In genomic region chr2:104470536-104470935, GRCm38 (mm10) we compare ENCODE assay signal across 21 mouse cellular contexts. TPM values are rescaled to one million over a fixed set of nuclear protein-coding genes. Genes with fewer than 3 reads are reported as not detected.
DNase-seq lines count a peak whose midpoint lies in the region; ATAC-seq and TF ChIP-seq lines count a peak whose summit lies in the region.
"Had no signal": no experiment of that assay in that cellular context is flagged by ENCODE, and none has a peak within 500 bp of the region (broad histone marks: within the 10 kb centered on the region; RNA-seq: fewer than 3 reads in every experiment).

No protein-coding gene starts in this region.

- TF ChIP-seq CTCF in heart, postnatal 0 days (IDR thresholded peaks at IDR 0.05; ENCODE audit: low read depth): no peak

- H3K36me3 ChIP-seq in heart, embryonic 13.5 days: peaks cover 17% of the 10 kb centered on the region
- H3K36me3 ChIP-seq in heart, postnatal 0 days (replicated peaks; ENCODE audit: control insufficient read depth, insufficient read depth, low read length): peaks cover 11% of the 10 kb centered on the region; the same call in 1 of the 2 replicates
- H3K36me3 ChIP-seq in heart, embryonic 11.5 days (ENCODE audit: control insufficient read depth, insufficient read depth, low read length): no peaks in the 10 kb centered on the region
- H3K36me3 ChIP-seq: intestine, embryonic 15.5 days had no signal

- H3K27ac ChIP-seq in heart, embryonic 13.5 days (replicated peaks): peak overlapping the region; percentile 96
- peak overlapping the region; percentile 96 for H3K27ac ChIP-seq in heart, postnatal 0 days (ENCODE audit: low read depth)
- H3K27ac ChIP-seq in heart, embryonic 11.5 days (ENCODE audit: low read depth, low read length): no peak overlapping the region
- H3K27ac ChIP-seq: embryonic facial prominence, embryonic 15.5 days; forebrain, embryonic 10.5 days; hindbrain, embryonic 10.5 days; hindbrain, embryonic 14.5 days; intestine, embryonic 15.5 days had no signal

- H3K4me2 ChIP-seq in heart, embryonic 13.5 days: 0 out of 2 replicates have a peak overlapping the region, but pooled peaks have one; percentile 13
- peak overlapping the region; percentile 47; the same call in 1 of the 2 replicates for H3K4me2 ChIP-seq in heart, postnatal 0 days (ENCODE audit: low read depth, low read length)
- H3K4me2 ChIP-seq in heart, embryonic 11.5 days: no peak overlapping the region
- H3K4me2 ChIP-seq: embryonic facial prominence, embryonic 15.5 days; hindbrain, embryonic 14.5 days; intestine, embryonic 15.5 days had no signal

- intact Hi-C loops in heart, postnatal 10 days (cut with DNase I): no loop called here

- ATAC-seq in heart, embryonic 13.5 days (ENCODE audit: extremely low read depth, insufficient number of reproducible peaks, low FRiP score, low TSS enrichment): no peak
- no peak for ATAC-seq in heart, postnatal 0 days (ENCODE audit: insufficient read depth, low read depth)
- ATAC-seq in heart, embryonic 11.5 days (replicated peaks; ENCODE audit: insufficient number of reproducible peaks, low FRiP score, low TSS enrichment): no peak
- ATAC-seq: forebrain, embryonic 14.5 days; intestine, embryonic 15.5 days had no signal

- H3K4me1 ChIP-seq in heart, embryonic 13.5 days: peaks cover 75% of the 10 kb centered on the region
- peaks cover 28% of the 10 kb centered on the region for H3K4me1 ChIP-seq in heart, postnatal 0 days (ENCODE audit: control insufficient read depth, insufficient read depth)
- H3K4me1 ChIP-seq in heart, embryonic 11.5 days (ENCODE audit: control insufficient read depth, insufficient read depth, low read length): peaks cover 32% of the 10 kb centered on the region
- H3K4me1 ChIP-seq: embryonic facial prominence, embryonic 15.5 days; forebrain, embryonic 10.5 days; hindbrain, embryonic 10.5 days had no signal

- H3K9ac ChIP-seq in heart, embryonic 13.5 days: peak overlapping the region; percentile 62
- H3K9ac ChIP-seq in heart, postnatal 0 days (replicated peaks; ENCODE audit: low read depth, low read length): peak overlapping the region; percentile 59
- H3K9ac ChIP-seq in heart, embryonic 11.5 days (ENCODE audit: low read depth, low read length): no peak overlapping the region
- H3K9ac ChIP-seq: embryonic facial prominence, embryonic 15.5 days; hindbrain, embryonic 14.5 days; intestine, embryonic 15.5 days had no signal

- no peak overlapping the region for H3K4me3 ChIP-seq in heart, embryonic 13.5 days
- H3K4me3 ChIP-seq in heart, postnatal 0 days (ENCODE audit: low read depth, low read length): no peak overlapping the region
- no peak overlapping the region for H3K4me3 ChIP-seq in heart, embryonic 11.5 days (ENCODE audit: low read depth, low read length)
- H3K4me3 ChIP-seq: embryonic facial prominence, embryonic 15.5 days; erythroblast, embryonic 14.5 days; forebrain, embryonic 10.5 days; hindbrain, embryonic 10.5 days; intestine, embryonic 15.5 days had no signal

- H3K27me3 ChIP-seq in heart, embryonic 13.5 days (replicated peaks): no peaks in the 10 kb centered on the region
- no peaks in the 10 kb centered on the region for H3K27me3 ChIP-seq in heart, postnatal 0 days (ENCODE audit: control insufficient read depth, insufficient read depth, low read length)
- H3K27me3 ChIP-seq in heart, embryonic 11.5 days (ENCODE audit: control insufficient read depth, insufficient read depth, low read length): no peaks in the 10 kb centered on the region
- H3K27me3 ChIP-seq: embryonic facial prominence, embryonic 15.5 days; intestine, embryonic 15.5 days had no signal

- DNase-seq in heart, adult 11 months: peak; percentile 45
- no peak for DNase-seq in heart, postnatal 10 days
- no peak for DNase-seq in heart, postnatal 4 days
- DNase-seq in heart, postnatal 0 days (ENCODE audit: low spot score): no peak
- DNase-seq: adrenal gland, postnatal 10 days; cerebellum, adult 11 months; cerebellum, adult 8-10 months; cerebellum, postnatal 14 days; embryo, embryonic 11 days; gastrocnemius, postnatal 10 days; kidney, adult 18-20 months had no signal

- no peak for TF ChIP-seq EP300 in heart, postnatal 0 days (IDR thresholded peaks at IDR 0.05; ENCODE audit: low read depth)

- 81% methylated on average over 6 of the region's 6 CpGs for WGBS in heart, embryonic 13.5 days
- 62% methylated on average over 6 of the region's 6 CpGs for whole genome bisulfite sequencing in heart, postnatal 0 days
- 92% methylated on average over 6 of the region's 6 CpGs for WGBS in heart, embryonic 11.5 days (ENCODE audit: insufficient replicate concordance)

- no peaks in the 10 kb centered on the region for H3K9me3 ChIP-seq in heart, embryonic 13.5 days
- H3K9me3 ChIP-seq in heart, postnatal 0 days (replicated peaks; ENCODE audit: control insufficient read depth, low read length): no peaks in the 10 kb centered on the region
- no peaks in the 10 kb centered on the region for H3K9me3 ChIP-seq in heart, embryonic 11.5 days (replicated peaks; ENCODE audit: control insufficient read depth, low read length)
- H3K9me3 ChIP-seq: embryonic facial prominence, embryonic 15.5 days; forebrain, embryonic 10.5 days; hindbrain, embryonic 10.5 days; intestine, embryonic 15.5 days had no signal

RNA-seq across cellular contexts. Expression of gene Hipk3, which starts 23.7 kb away (rescaled TPM):
- total RNA-seq in heart, postnatal 10 days (2021): 100 to 1,000 TPM; 194 to 211 TPM
- 29.9 and 30.6 TPM in 2 replicates for polyA plus RNA-seq in heart, embryonic 13.5 days (2015; fragmentation: Nextera tagmentation; extraction: Ambion mirVana)
- total RNA-seq in heart, postnatal 4 days (2021): 100 to 1,000 TPM; 221 to 237 TPM
- total RNA-seq in heart, postnatal 0 days (2014; rRNA removed; ENCODE audit: low replicate concordance): 209 and 213 TPM in 2 replicates
- polyA plus RNA-seq in heart, postnatal 0 days (2015; fragmentation: Nextera tagmentation; extraction: Ambion mirVana): 26.3 and 29.7 TPM in 2 replicates
- polyA plus RNA-seq in heart, embryonic 11.5 days (2014; fragmentation: Nextera tagmentation; extraction: Ambion mirVana): 48.1 and 61.9 TPM in 2 replicates

RNA-seq across cellular contexts. Expression of gene D430041D05Rik, which starts 59.7 kb away (rescaled TPM):
- under 1 TPM; 0.12 to 0.24 TPM for total RNA-seq in heart, postnatal 10 days (2021)
- 0.06 and 0.15 TPM in 2 replicates for polyA plus RNA-seq in heart, embryonic 13.5 days (2015; fragmentation: Nextera tagmentation; extraction: Ambion mirVana)
- under 1 TPM; 0.11 to 0.19 TPM for total RNA-seq in heart, postnatal 4 days (2021)
- not detected in 2 replicates for total RNA-seq in heart, postnatal 0 days (2014; rRNA removed; ENCODE audit: low replicate concordance)
- 0.03 TPM in 1 of 2 replicates, not detected in the other for polyA plus RNA-seq in heart, postnatal 0 days (2015; fragmentation: Nextera tagmentation; extraction: Ambion mirVana)
- polyA plus RNA-seq in heart, embryonic 11.5 days (2014; fragmentation: Nextera tagmentation; extraction: Ambion mirVana): 0.30 and 0.34 TPM in 2 replicates
- total RNA-seq: common myeloid progenitor, adult 5-6 weeks had no signal
- polyA plus RNA-seq: erythroblast, embryonic 14.5 days had no signal
